Comparison of ENCODE assay signal across 8 mouse cellular contexts in genomic region chr4:138304340-138305104, GRCm38 (mm10). TPM values are rescaled to one million over a fixed set of nuclear protein-coding genes. Genes with fewer than 3 reads are reported as not detected.
A peak's percentile ranks its signal among the peaks of the same experiment; 100 is the strongest.
DNase-seq lines count a peak whose midpoint lies in the region; ATAC-seq lines count a peak whose summit lies in the region.

Ddost (plus strand) TSS chr4:138304730.

- H3K27ac ChIP-seq in hindbrain, embryonic 12.5 days = peak within 1 kb of the TSS; percentile 88

- no peaks in the 10 kb centered on the region for H3K27me3 ChIP-seq in hindbrain, embryonic 12.5 days

- H3K9me3 ChIP-seq in hindbrain, embryonic 12.5 days (replicated peaks) = no peaks in the 10 kb centered on the region

- peak; percentile 99 for DNase-seq in NIH3T3 (ENCODE audit: low read depth)
- DNase-seq in cerebellum, postnatal 10 days = peak; percentile 99 to 100
- DNase-seq in frontal cortex, postnatal 10 days (ENCODE audit: low spot score in 2 of 2) = peak; percentile 98
- peak; percentile 98 to 99 for DNase-seq in layer of hippocampus, postnatal 14 days (ENCODE audit: low spot score in 2 of 2)
- DNase-seq in lung, postnatal 14 days = peak; percentile 98
- peak; percentile 98 for DNase-seq in retina, adult 2 months (ENCODE audit: low read depth, low spot score)
- peak; percentile 91 to 95 for DNase-seq in thymus, postnatal 36 days

- whole genome bisulfite sequencing in hindbrain, embryonic 12.5 days = under 1% methylated on average over 64 of the region's 64 CpGs

- H3K4me1 ChIP-seq in hindbrain, embryonic 12.5 days = peaks cover 24% of the 10 kb centered on the region

- H3K4me2 ChIP-seq in hindbrain, embryonic 12.5 days (replicated peaks) = peak within 1 kb of the TSS; percentile 94

- peaks cover 26% of the 10 kb centered on the region for H3K36me3 ChIP-seq in hindbrain, embryonic 12.5 days

- ATAC-seq in hindbrain, embryonic 12.5 days (ENCODE audit: low FRiP score) = peak; percentile 98

- peak within 1 kb of the TSS; percentile 97 for H3K9ac ChIP-seq in hindbrain, embryonic 12.5 days

- H3K4me3 ChIP-seq in hindbrain, embryonic 12.5 days = peak within 1 kb of the TSS; percentile 94

RNA-seq across cellular contexts. Expression of gene Ddost, which starts in this region (rescaled TPM):
- polyA plus RNA-seq in hindbrain, embryonic 12.5 days (2016; fragmentation: Nextera tagmentation; extraction: Ambion mirVana) = 243 and 250 TPM in 2 replicates
- 100 to 1,000 TPM in 1 of 2 experiments, 10 to 100 TPM in 1; 96.5 to 102 TPM for total RNA-seq in layer of hippocampus, postnatal 14 days (2021)

Comparison
In these comparisons a context has a peak if more than half of its experiments do, and no peak if none do; other contexts are left out.
1. Peak in every context shown above with its lines: DNase-seq, ATAC-seq, H3K4me3 ChIP-seq and H3K27ac ChIP-seq.